Mouse (Mus musculus) liver, adult 2 months (tissue): ENCODE measurements at regions not wholly inside any gene's neighbourhood (a gene's known extent, or its start where the extent isn't known, plus 50 kb on each side); places are given as distances from the start of the nearest gene placed in this dataset.

Source experiments
- CTCF ChIP-seq: fragments of 200-500 bp; IDR thresholded peaks from 2 replicates; pipeline ENCODE4 v1.5.1; 2011; ENCODE audit warnings: low read depth, low read length, control low read depth
- POLR2A ChIP-seq: fragments of 200-500 bp; IDR thresholded peaks from 2 replicates; pipeline ENCODE4 v1.6.1; 2011; ENCODE audit warnings: low read length, control low read depth; ENCODE audit not compliant: insufficient read depth; ENCODE audit errors: extremely low read depth

DNA sequence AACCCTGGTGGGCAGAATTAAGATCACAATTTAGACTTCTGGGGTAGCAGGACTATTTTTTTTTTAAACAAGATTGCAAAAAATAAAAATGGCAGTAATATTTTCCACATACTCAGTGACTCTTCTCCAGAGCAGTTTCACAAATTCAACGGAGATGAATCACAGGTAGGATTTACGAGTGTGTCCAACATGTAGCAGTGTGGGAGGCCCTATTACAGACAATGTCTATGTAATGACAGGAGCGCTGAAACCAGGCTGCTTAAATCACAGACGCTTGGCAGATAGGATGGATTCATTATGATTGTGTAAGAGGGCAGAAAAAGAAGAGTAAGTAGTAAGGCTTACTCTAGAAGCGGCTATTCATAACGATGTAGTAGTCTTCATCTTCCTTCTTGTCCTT, 495.0 kb upstream of the Klf4 start:
- TF ChIP-seq POLR2A (no peak), CTCF (no peak)
